13 mouse cellular contexts compared by ENCODE assay signal in the genomic region with DNA sequence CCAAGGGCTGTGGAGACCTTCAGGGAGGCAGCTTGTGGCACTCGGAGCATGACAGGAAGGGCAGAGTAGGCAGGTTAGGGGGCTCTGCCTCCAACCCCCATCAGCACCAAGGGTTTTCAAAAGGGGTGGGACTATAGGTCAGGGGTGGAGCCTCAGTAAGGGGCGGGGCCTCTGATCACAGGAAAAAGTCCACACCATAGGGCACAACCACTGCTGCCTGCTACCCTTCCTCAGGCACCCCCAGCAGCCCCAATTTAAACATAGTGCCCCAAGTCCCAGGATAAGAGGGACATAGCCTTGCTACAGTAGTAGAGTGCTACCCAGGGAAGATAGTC. TPM values are rescaled to one million over a fixed set of nuclear protein-coding genes. Genes with fewer than 3 reads are reported as not detected.
DNase-seq lines count a peak whose midpoint lies in the region; ATAC-seq and TF ChIP-seq lines count a peak whose summit lies in the region.
"Had no signal": no experiment of that assay in that cellular context is flagged by ENCODE, and none has a peak within 500 bp of the region (broad histone marks: within the 10 kb centered on the region; RNA-seq: fewer than 3 reads in every experiment).

No protein-coding gene starts in this region.

- H3K9ac ChIP-seq in hindbrain, embryonic 16.5 days (ENCODE audit: low read depth, low read length): no peak overlapping the region
- H3K9ac ChIP-seq in neural tube, embryonic 11.5 days (ENCODE audit: low read length): no peak overlapping the region; the same call in 1 of the 2 replicates
- peak overlapping the region; percentile 0; the same call in 1 of the 2 replicates for H3K9ac ChIP-seq in intestine, postnatal 0 days (ENCODE audit: low read depth, low read length)
- H3K9ac ChIP-seq: midbrain, embryonic 13.5 days had no signal

- H3K4me1 ChIP-seq in hindbrain, embryonic 10.5 days (replicated peaks): peaks cover 37% of the 10 kb centered on the region
- peaks cover 13% of the 10 kb centered on the region for H3K4me1 ChIP-seq in hindbrain, embryonic 16.5 days (ENCODE audit: control insufficient read depth, insufficient read depth, low read depth, low read length)
- peaks cover 17% of the 10 kb centered on the region for H3K4me1 ChIP-seq in neural tube, embryonic 11.5 days (ENCODE audit: control insufficient read depth, insufficient read depth, low read length)
- no peaks in the 10 kb centered on the region for H3K4me1 ChIP-seq in intestine, postnatal 0 days (replicated peaks; ENCODE audit: control insufficient read depth, insufficient read depth, low read length)

- no peaks in the 10 kb centered on the region for H3K9me3 ChIP-seq in hindbrain, embryonic 10.5 days
- H3K9me3 ChIP-seq in hindbrain, embryonic 16.5 days (ENCODE audit: control insufficient read depth, low read length): no peaks in the 10 kb centered on the region
- no peaks in the 10 kb centered on the region for H3K9me3 ChIP-seq in neural tube, embryonic 11.5 days (ENCODE audit: control insufficient read depth, low read length)
- H3K9me3 ChIP-seq in intestine, postnatal 0 days (ENCODE audit: control insufficient read depth): no peaks in the 10 kb centered on the region
- H3K9me3 ChIP-seq: midbrain, embryonic 13.5 days had no signal

- peaks cover 80% of the 10 kb centered on the region for H3K36me3 ChIP-seq in hindbrain, embryonic 10.5 days
- peaks cover 19% of the 10 kb centered on the region for H3K36me3 ChIP-seq in hindbrain, embryonic 16.5 days (ENCODE audit: control insufficient read depth, insufficient read depth, low read length)
- H3K36me3 ChIP-seq in neural tube, embryonic 11.5 days (ENCODE audit: control insufficient read depth, insufficient read depth, low read length): peaks cover 16% of the 10 kb centered on the region
- peaks cover 46% of the 10 kb centered on the region for H3K36me3 ChIP-seq in intestine, postnatal 0 days (ENCODE audit: control insufficient read depth, insufficient read depth)

- no peak for ATAC-seq in hindbrain, embryonic 16.5 days
- peak; percentile 15; the same call in 1 of the 2 replicates for ATAC-seq in neural tube, embryonic 11.5 days (ENCODE audit: insufficient read depth, low FRiP score, low TSS enrichment)
- ATAC-seq in intestine, postnatal 0 days: 0 out of 2 replicates have a peak, but pooled peaks have one; percentile 15
- ATAC-seq in neutrophil, adult 5-6 weeks (ENCODE audit: extremely low read depth, insufficient number of reproducible peaks, low FRiP score, poor library complexity, severe bottlenecking): peak; percentile 31
- ATAC-seq: midbrain, embryonic 13.5 days had no signal

- DNase-seq in hindbrain, embryonic 10.5 days (ENCODE audit: low spot score): no peak
- no peak for DNase-seq in neural tube, embryonic 11.5 days (ENCODE audit: low spot score)
- DNase-seq in neural tube, embryonic 10.5 days (ENCODE audit: extremely low spot score, low spot score): no peak
- no peak for DNase-seq in embryo, embryonic 9.5 days (ENCODE audit: extremely low spot score)
- DNase-seq in layer of hippocampus, postnatal 25 days (ENCODE audit: extremely low spot score in 1 of 2, low spot score in 1 of 2): no peak
- DNase-seq: right cerebral cortex, postnatal 4 days had no signal

- H3K27ac ChIP-seq in hindbrain, embryonic 10.5 days: peak overlapping the region; percentile 50; the same call in 1 of the 2 replicates
- no peak overlapping the region for H3K27ac ChIP-seq in hindbrain, embryonic 16.5 days (ENCODE audit: low read depth, low read length)
- peak overlapping the region; percentile 85 for H3K27ac ChIP-seq in neural tube, embryonic 11.5 days (ENCODE audit: low read depth, low read length)
- H3K27ac ChIP-seq in intestine, postnatal 0 days (ENCODE audit: low read depth, low read length): no peak overlapping the region; the same call in 1 of the 2 replicates
- H3K27ac ChIP-seq: midbrain, embryonic 13.5 days had no signal

- TF ChIP-seq CTCF in intestine, postnatal 0 days (IDR thresholded peaks at IDR 0.05; ENCODE audit: low read depth): no peak

- no peak overlapping the region for H3K4me2 ChIP-seq in hindbrain, embryonic 16.5 days (ENCODE audit: low read length)
- H3K4me2 ChIP-seq in neural tube, embryonic 11.5 days (ENCODE audit: low read depth): peak overlapping the region; percentile 21; the same call in 1 of the 2 replicates
- H3K4me2 ChIP-seq in intestine, postnatal 0 days (replicated peaks; ENCODE audit: low read depth): no peak overlapping the region
- H3K4me2 ChIP-seq: midbrain, embryonic 13.5 days had no signal

- no peak overlapping the region for H3K4me3 ChIP-seq in hindbrain, embryonic 10.5 days
- no peak overlapping the region for H3K4me3 ChIP-seq in hindbrain, embryonic 16.5 days (ENCODE audit: low read length)
- no peak overlapping the region for H3K4me3 ChIP-seq in neural tube, embryonic 11.5 days (ENCODE audit: low read depth, low read length)
- no peak overlapping the region for H3K4me3 ChIP-seq in intestine, postnatal 0 days (ENCODE audit: low read depth, low read length)
- H3K4me3 ChIP-seq: midbrain, embryonic 13.5 days had no signal

- WGBS in hindbrain, embryonic 10.5 days: 82% methylated on average over 2 of the region's 2 CpGs
- 71% methylated on average over 2 of the region's 2 CpGs for WGBS in hindbrain, embryonic 16.5 days
- WGBS in neural tube, embryonic 11.5 days: 64% methylated on average over 2 of the region's 2 CpGs
- WGBS in intestine, postnatal 0 days: 52% methylated on average over 2 of the region's 2 CpGs

- no peaks in the 10 kb centered on the region for H3K27me3 ChIP-seq in hindbrain, embryonic 10.5 days (ENCODE audit: insufficient read depth, poor library complexity, severe bottlenecking)
- no peaks in the 10 kb centered on the region for H3K27me3 ChIP-seq in hindbrain, embryonic 16.5 days (replicated peaks; ENCODE audit: control insufficient read depth, insufficient read depth, low read length)
- H3K27me3 ChIP-seq in neural tube, embryonic 11.5 days (ENCODE audit: control insufficient read depth, insufficient read depth, low read length): no peaks in the 10 kb centered on the region
- no peaks in the 10 kb centered on the region for H3K27me3 ChIP-seq in intestine, postnatal 0 days (replicated peaks; ENCODE audit: control insufficient read depth, insufficient read depth, low read length)
- H3K27me3 ChIP-seq: midbrain, embryonic 13.5 days had no signal

RNA-seq across cellular contexts. Expression of gene Pias4, which starts 5.4 kb away (rescaled TPM):
- polyA plus RNA-seq in hindbrain, embryonic 10.5 days (2016; fragmentation: Nextera tagmentation; extraction: Ambion mirVana): 64.1 and 72.2 TPM in 2 replicates
- polyA plus RNA-seq in hindbrain, embryonic 16.5 days (2015; fragmentation: Nextera tagmentation; extraction: Ambion mirVana): 47.1 and 56.9 TPM in 2 replicates
- 68.3 and 68.4 TPM in 2 replicates for polyA plus RNA-seq in neural tube, embryonic 11.5 days (2014; fragmentation: Nextera tagmentation; extraction: Ambion mirVana)
- 32.8 and 36.5 TPM in 2 replicates for polyA plus RNA-seq in intestine, postnatal 0 days (2015; fragmentation: Nextera tagmentation; extraction: Ambion mirVana)
- 34.5 and 40.5 TPM in 2 replicates for total RNA-seq in neutrophil, adult 5-6 weeks (2017)
- total RNA-seq in layer of hippocampus, postnatal 25 days (2021): 10 to 100 TPM; 28.2 to 28.9 TPM

RNA-seq across cellular contexts. Expression of gene Eef2, which starts 14.1 kb away (rescaled TPM):
- 495 and 570 TPM in 2 replicates for polyA plus RNA-seq in hindbrain, embryonic 10.5 days (2016; fragmentation: Nextera tagmentation; extraction: Ambion mirVana)
- 525 and 551 TPM in 2 replicates for polyA plus RNA-seq in hindbrain, embryonic 16.5 days (2015; fragmentation: Nextera tagmentation; extraction: Ambion mirVana)
- 463 and 504 TPM in 2 replicates for polyA plus RNA-seq in neural tube, embryonic 11.5 days (2014; fragmentation: Nextera tagmentation; extraction: Ambion mirVana)
- polyA plus RNA-seq in intestine, postnatal 0 days (2015; fragmentation: Nextera tagmentation; extraction: Ambion mirVana): 286 and 316 TPM in 2 replicates
- 1,126 and 1,171 TPM in 2 replicates for total RNA-seq in neutrophil, adult 5-6 weeks (2017)
- 100 to 1,000 TPM; 896 to 944 TPM for total RNA-seq in layer of hippocampus, postnatal 25 days (2021)

RNA-seq across cellular contexts. Expression of gene Dapk3, which starts 20.5 kb away (rescaled TPM):
- 58.3 and 75.6 TPM in 2 replicates for polyA plus RNA-seq in hindbrain, embryonic 10.5 days (2016; fragmentation: Nextera tagmentation; extraction: Ambion mirVana)
- 49.0 and 58.7 TPM in 2 replicates for polyA plus RNA-seq in hindbrain, embryonic 16.5 days (2015; fragmentation: Nextera tagmentation; extraction: Ambion mirVana)
- 56.4 and 58.6 TPM in 2 replicates for polyA plus RNA-seq in neural tube, embryonic 11.5 days (2014; fragmentation: Nextera tagmentation; extraction: Ambion mirVana)
- 50.5 and 53.4 TPM in 2 replicates for polyA plus RNA-seq in intestine, postnatal 0 days (2015; fragmentation: Nextera tagmentation; extraction: Ambion mirVana)
- total RNA-seq in neutrophil, adult 5-6 weeks (2017): 47.3 and 52.0 TPM in 2 replicates
- total RNA-seq in layer of hippocampus, postnatal 25 days (2021): 10 to 100 TPM; 71.7 to 71.8 TPM

RNA-seq across cellular contexts. Expression of gene 4930442H23Rik, which starts 21.4 kb away (rescaled TPM):
- not detected in 2 replicates for polyA plus RNA-seq in hindbrain, embryonic 10.5 days (2016; fragmentation: Nextera tagmentation; extraction: Ambion mirVana)
- polyA plus RNA-seq in hindbrain, embryonic 16.5 days (2015; fragmentation: Nextera tagmentation; extraction: Ambion mirVana): not detected in 2 replicates
- polyA plus RNA-seq in neural tube, embryonic 11.5 days (2014; fragmentation: Nextera tagmentation; extraction: Ambion mirVana): not detected in 2 replicates
- polyA plus RNA-seq in intestine, postnatal 0 days (2015; fragmentation: Nextera tagmentation; extraction: Ambion mirVana): 0.12 TPM in 2 replicates
- not detected in 2 replicates for total RNA-seq in neutrophil, adult 5-6 weeks (2017)
- total RNA-seq in layer of hippocampus, postnatal 25 days (2021): not detected
- polyA plus RNA-seq: cortical plate, adult 2 months; liver, embryonic 16.5 days; stomach, embryonic 16.5 days had no signal

RNA-seq across cellular contexts. Expression of gene Zbtb7a, which starts 27.3 kb away (rescaled TPM):
- polyA plus RNA-seq in hindbrain, embryonic 10.5 days (2016; fragmentation: Nextera tagmentation; extraction: Ambion mirVana): 9.4 and 12.4 TPM in 2 replicates
- 13.3 and 13.6 TPM in 2 replicates for polyA plus RNA-seq in hindbrain, embryonic 16.5 days (2015; fragmentation: Nextera tagmentation; extraction: Ambion mirVana)
- polyA plus RNA-seq in neural tube, embryonic 11.5 days (2014; fragmentation: Nextera tagmentation; extraction: Ambion mirVana): 7.1 and 8.8 TPM in 2 replicates
- 54.1 and 67.6 TPM in 2 replicates for polyA plus RNA-seq in intestine, postnatal 0 days (2015; fragmentation: Nextera tagmentation; extraction: Ambion mirVana)
- total RNA-seq in neutrophil, adult 5-6 weeks (2017): 28.7 and 31.1 TPM in 2 replicates
- total RNA-seq in layer of hippocampus, postnatal 25 days (2021): 100 to 1,000 TPM in 1 of 2 experiments, 10 to 100 TPM in 1; 94.7 to 101 TPM

Comparison
In these comparisons a context has a peak if more than half of its experiments do, and no peak if none do; other contexts are left out.
1. H3K27ac ChIP-seq: peak in hindbrain, embryonic 10.5 days (single experiment) and neural tube, embryonic 11.5 days (single experiment); none in hindbrain, embryonic 16.5 days (single experiment) and intestine, postnatal 0 days (single experiment).